Mouse (Mus musculus): Measurements from ENCODE around the gene Fam89b.

Gene Fam89b

GRCm38 (mm10) chr19:5740320-5741317 lies 11.2 kb upstream of the Fam89b start, which contains the start of gene Ltbp3:
Ltbp3 (plus strand) TSS chr19:5740904.
- no peak for DNase-seq (ENCODE audit: low read depth, low spot score)

- DNase-seq (ENCODE audit: low read depth, low spot score), result no peak
Observed at GRCm38 (mm10) chr19:5739446-5739845, 10.0 kb upstream of the Fam89b start.

GRCm38 (mm10) chr19:5734325-5734724 lies 4.9 kb upstream of the Fam89b start:
- no peak for DNase-seq (ENCODE audit: low read depth, low spot score)

- peak; percentile 95 for DNase-seq (ENCODE audit: low read depth, low spot score)
Observed at GRCm38 (mm10) chr19:5731264-5731978, 2.0 kb upstream of the Fam89b start.

- DNase-seq (ENCODE audit: low read depth, low spot score), result no peak
Observed at GRCm38 (mm10) chr19:5730314-5731186, 1.1 kb upstream of the Fam89b start.

GRCm38 (mm10) chr19:5728631-5729443 lies 616 bp downstream of the Fam89b start:
- DNase-seq (ENCODE audit: low read depth, low spot score), result no peak

GRCm38 (mm10) chr19:5727701-5728100 lies 1.8 kb downstream of the Fam89b start:
- DNase-seq (ENCODE audit: low read depth, low spot score), result peak; percentile 84

- DNase-seq (ENCODE audit: low read depth, low spot score), result no peak
Observed at GRCm38 (mm10) chr19:5726961-5727578, 2.4 kb downstream of the Fam89b start.

- no peak for DNase-seq (ENCODE audit: low read depth, low spot score)
Observed at GRCm38 (mm10) chr19:5725767-5726515, 3.5 kb downstream of the Fam89b start, which contains the start of gene Ehbp1l1. Ehbp1l1 (minus strand) TSS chr19:5726317.

- no peak for DNase-seq (ENCODE audit: low read depth, low spot score)
Observed at GRCm38 (mm10) chr19:5725029-5725707, 4.3 kb downstream of the Fam89b start.

GRCm38 (mm10) chr19:5724549-5724941 lies 4.9 kb downstream of the Fam89b start:
- no peak for DNase-seq (ENCODE audit: low read depth, low spot score)

GRCm38 (mm10) chr19:5723934-5724548 lies 5.4 kb downstream of the Fam89b start:
- DNase-seq (ENCODE audit: low read depth, low spot score), result no peak

- no peak for DNase-seq (ENCODE audit: low read depth, low spot score)
Observed at GRCm38 (mm10) chr19:5722848-5723425, 6.5 kb downstream of the Fam89b start.

GRCm38 (mm10) chr19:5721233-5721632 lies 8.2 kb downstream of the Fam89b start:
- DNase-seq (ENCODE audit: low read depth, low spot score), result no peak

- DNase-seq (ENCODE audit: low read depth, low spot score), result no peak
Observed at GRCm38 (mm10) chr19:5716955-5717354, 12.5 kb downstream of the Fam89b start.

- no peak for DNase-seq (ENCODE audit: low read depth, low spot score)
Observed at GRCm38 (mm10) chr19:5715793-5716688, 13.4 kb downstream of the Fam89b start.

- DNase-seq (ENCODE audit: low read depth, low spot score), result no peak
Observed at GRCm38 (mm10) chr19:5713730-5714129, 15.7 kb downstream of the Fam89b start.

Measured in forelimb bud, embryonic 11.5 days (tissue).